Mouse (Mus musculus) midbrain, embryonic 10.5 days (tissue): ENCODE results near the gene Pimreg. TPM values are rescaled to one million over a fixed set of nuclear protein-coding genes. Genes with fewer than 3 reads are reported as not detected.
A peak's percentile ranks its signal among the peaks of the same experiment; 100 is the strongest.

Experiments
- DNase-seq: peaks from one replicate; pipeline ENCODE4 v3.0.0-alpha.2; 2017; ENCODE audit warnings: low spot score
- H3K27ac ChIP-seq: fragments of 300-500 bp; sonication (generic); replicated peaks from 2 replicates; pipeline ENCODE4 v1.5.1; 2016; ENCODE audit warnings: mild to moderate bottlenecking
- H3K27me3 ChIP-seq: fragments of 300-500 bp; sonication (generic); 2 replicates; pipeline ENCODE4 v1.6.1; 2016; ENCODE audit warnings: low read depth, mild to moderate bottlenecking; ENCODE audit not compliant: poor library complexity, severe bottlenecking
- H3K36me3 ChIP-seq: fragments of 300-500 bp; sonication (generic); 2 replicates; pipeline ENCODE4 v1.6.1; 2016; ENCODE audit warnings: mild to moderate bottlenecking, moderate library complexity
- H3K4me1 ChIP-seq: fragments of 300-500 bp; sonication (generic); 2 replicates; pipeline ENCODE4 v1.6.1; 2016
- H3K4me3 ChIP-seq: fragments of 300-500 bp; sonication (generic); 2 replicates; pipeline ENCODE4 v1.5.1; 2016; ENCODE audit warnings: mild to moderate bottlenecking, moderate library complexity
- H3K9me3 ChIP-seq: fragments of 300-500 bp; sonication (generic); replicated peaks from 2 replicates; pipeline ENCODE4 v1.6.1; 2016; ENCODE audit warnings: mild to moderate bottlenecking
- WGBS: fragments of 180-500 bp; shearing (Covaris S2); methylation state at CpG from one replicate; pipeline ENCODE4 v1.1.7; 2016; 5-methylcytosine and 5-hydroxymethylcytosine counted together
- polyA plus RNA-seq: library from polyadenylated mRNA; unstranded; fragments of >200 nt; fragmentation: Nextera tagmentation; extraction: Ambion mirVana; gene quantifications from 2 replicates; pipeline ENCODE4 v1.2.1, GENCODE M21; 2016

The Pimreg gene
- polyA plus RNA-seq, 1 experiment from 2014 or later, result 280 TPM

GRCm38 (mm10) chr11:72016518-72017252 lies 25.1 kb upstream of the Pimreg start:
- Histone ChIP-seq H3K4me3 (no peak overlapping the region), H3K27ac (no peak overlapping the region), H3K36me3 (no peaks in the 10 kb centered on the region), H3K27me3 (0 out of 2 replicates have a peak, but pooled peaks cover 5% of the 10 kb centered on the region), H3K4me1 (peaks cover 18% of the 10 kb centered on the region), H3K9me3 (no peaks in the 10 kb centered on the region)
- DNase-seq, result no peak
- WGBS, result 84% methylated on average over 13 of the region's 13 CpGs

DNA sequence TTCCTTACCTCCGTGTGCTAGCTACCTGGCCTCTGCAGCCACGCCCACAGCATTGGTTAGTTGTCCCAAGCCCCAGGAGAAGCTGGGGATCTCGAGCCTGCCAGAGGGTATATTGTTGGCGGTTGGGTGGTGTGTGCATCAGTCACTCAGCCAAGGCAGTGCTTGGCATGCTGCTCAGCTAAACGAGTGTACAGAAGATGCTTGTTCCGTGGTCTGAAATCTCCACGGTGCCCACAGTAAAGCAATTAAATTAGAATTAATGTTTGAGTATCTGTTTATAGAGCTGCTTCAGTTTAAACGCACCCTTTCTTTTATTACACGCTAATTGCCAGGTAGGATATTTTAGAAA lies 24.6 kb upstream of the Pimreg start:
- no peak overlapping the region for H3K27ac ChIP-seq
- H3K36me3 ChIP-seq, result no peaks in the 10 kb centered on the region
- H3K4me3 ChIP-seq, result no peak overlapping the region
- WGBS, result 85% methylated on average over 9 of the region's 9 CpGs
- no peak for DNase-seq
- 0 out of 2 replicates have a peak, but pooled peaks cover 5% of the 10 kb centered on the region for H3K27me3 ChIP-seq
- no peaks in the 10 kb centered on the region for H3K9me3 ChIP-seq
- H3K4me1 ChIP-seq, result peaks cover 13% of the 10 kb centered on the region

- Histone ChIP-seq H3K27me3 (no peaks in the 10 kb centered on the region; the same call in 1 of the 2 replicates), H3K27ac (no peak overlapping the region), H3K4me3 (no peak overlapping the region), H3K9me3 (no peaks in the 10 kb centered on the region), H3K36me3 (no peaks in the 10 kb centered on the region), H3K4me1 (peaks cover 10% of the 10 kb centered on the region)
- WGBS, result 87% methylated on average over 4 of the region's 4 CpGs
- no peak for DNase-seq
Observed at GRCm38 (mm10) chr11:72021015-72021414, 20.8 kb upstream of the Pimreg start.

- DNase-seq, result no peak
- Histone ChIP-seq H3K27me3 (peaks cover 5% of the 10 kb centered on the region; the same call in 1 of the 2 replicates), H3K27ac (no peak overlapping the region), H3K36me3 (no peaks in the 10 kb centered on the region), H3K9me3 (no peaks in the 10 kb centered on the region), H3K4me3 (no peak overlapping the region), H3K4me1 (peaks cover 10% of the 10 kb centered on the region)
- WGBS, result 93% methylated on average over 6 of the region's 6 CpGs
Observed at GRCm38 (mm10) chr11:72022827-72023226, 19.0 kb upstream of the Pimreg start.

DNA sequence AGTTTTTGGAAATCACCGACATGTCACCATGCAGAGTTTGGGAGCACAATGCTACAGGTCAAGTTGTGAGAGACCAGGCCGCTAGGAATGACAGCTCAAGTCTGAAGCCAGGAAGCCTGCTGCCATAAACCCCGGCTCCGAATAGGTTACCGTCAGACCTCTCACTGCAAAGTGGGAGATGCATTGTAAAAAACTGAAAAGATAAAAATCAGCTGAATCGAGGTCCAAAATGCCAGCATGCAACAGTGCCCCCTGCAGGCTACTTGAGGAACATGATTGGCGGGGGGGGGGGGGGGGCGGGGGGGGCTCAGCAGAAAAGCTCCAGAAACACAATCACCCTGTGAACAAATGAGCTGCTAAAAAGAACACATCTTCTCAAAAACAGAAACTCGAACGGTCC lies 18.3 kb upstream of the Pimreg start:
- no peak overlapping the region for H3K4me3 ChIP-seq
- H3K36me3 ChIP-seq, result no peaks in the 10 kb centered on the region
- no peak for DNase-seq
- H3K4me1 ChIP-seq, result peaks cover 10% of the 10 kb centered on the region
- peaks cover 6% of the 10 kb centered on the region for H3K27me3 ChIP-seq
- no peak overlapping the region for H3K27ac ChIP-seq
- H3K9me3 ChIP-seq, result no peaks in the 10 kb centered on the region
- 51% methylated on average over 10 of the region's 10 CpGs for WGBS

- 28% methylated on average over 5 of the region's 5 CpGs for WGBS
- peak; percentile 69 for DNase-seq
- Histone ChIP-seq H3K9me3 (no peaks in the 10 kb centered on the region), H3K27ac (no peak overlapping the region), H3K4me1 (peaks cover 15% of the 10 kb centered on the region), H3K4me3 (no peak overlapping the region), H3K36me3 (no peaks in the 10 kb centered on the region), H3K27me3 (peaks cover 13% of the 10 kb centered on the region)
Observed at GRCm38 (mm10) chr11:72024193-72024781, 17.5 kb upstream of the Pimreg start.

DNA sequence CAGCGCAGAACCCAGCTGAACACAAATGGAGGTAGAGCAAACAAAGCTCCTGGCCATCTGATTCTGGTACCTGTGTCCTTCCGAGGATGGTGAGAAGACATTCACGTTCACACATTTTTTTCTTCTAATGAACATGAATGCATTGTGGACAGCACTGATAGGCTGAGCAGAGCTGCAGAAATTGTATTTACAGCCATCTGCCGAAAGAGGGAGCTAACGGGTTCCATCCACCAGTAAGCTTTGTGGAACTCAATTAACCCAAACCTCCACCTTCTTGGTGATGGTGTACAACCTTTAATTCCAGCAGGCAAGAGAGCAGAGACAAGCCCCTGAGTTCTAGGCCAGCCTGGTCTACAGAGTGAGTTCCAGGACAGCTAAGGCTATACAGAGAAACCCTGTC lies 16.0 kb upstream of the Pimreg start:
- DNase-seq, result no peak

DNA sequence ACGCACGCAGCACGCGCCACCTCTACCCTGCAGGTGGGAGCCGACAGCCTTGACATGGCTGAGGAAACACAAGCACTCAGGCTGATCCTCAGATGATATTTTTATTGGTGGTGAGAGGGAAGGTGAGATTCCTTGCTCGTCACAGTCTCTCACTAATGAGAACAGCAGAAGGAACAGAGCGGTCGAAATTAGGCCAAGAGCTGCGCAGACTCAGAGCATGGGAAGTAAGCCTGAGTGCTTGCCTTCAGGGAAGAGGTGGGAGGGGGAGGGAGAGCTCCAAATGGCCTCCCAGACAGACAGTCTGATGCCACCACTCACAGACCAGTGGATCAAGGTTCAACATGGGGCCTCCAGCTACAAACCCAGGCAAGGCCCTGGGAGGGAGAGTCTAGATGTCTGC lies 15.3 kb upstream of the Pimreg start:
- DNase-seq, result no peak
- WGBS, result 92% methylated on average over 9 of the region's 9 CpGs

More for the DNA sequence above, 16.0 kb upstream of the Pimreg start:
- no peaks in the 10 kb centered on the region for H3K36me3 ChIP-seq
- no peak overlapping the region for H3K27ac ChIP-seq
- H3K4me1 ChIP-seq, result peaks cover 17% of the 10 kb centered on the region
- WGBS, result 43% methylated on average over 5 of the region's 5 CpGs
- H3K4me3 ChIP-seq, result no peak overlapping the region
- H3K27me3 ChIP-seq, result peaks cover 28% of the 10 kb centered on the region
- H3K9me3 ChIP-seq, result no peaks in the 10 kb centered on the region

DNA sequence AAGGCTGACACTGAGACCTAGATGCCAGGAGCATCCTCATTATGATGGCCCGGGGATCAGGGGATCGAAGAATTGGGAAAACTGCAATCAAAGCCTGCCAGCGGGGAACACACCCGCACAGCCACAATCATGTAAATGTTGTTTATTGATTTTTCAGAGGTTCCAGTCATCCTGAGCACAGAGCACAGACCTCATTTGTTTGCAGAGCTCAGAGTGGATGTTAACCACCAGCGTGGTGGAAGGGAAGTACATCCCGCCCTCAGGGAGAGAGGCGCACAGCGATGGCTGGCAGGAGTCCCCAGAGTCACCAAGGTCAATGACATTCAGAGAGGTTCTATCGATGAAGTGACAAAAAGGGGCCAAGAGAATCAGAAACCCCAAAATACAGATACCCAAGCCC lies 14.0 kb upstream of the Pimreg start:
- H3K4me1 ChIP-seq, result peaks cover 17% of the 10 kb centered on the region
- H3K36me3 ChIP-seq, result no peaks in the 10 kb centered on the region
- no peak overlapping the region for H3K4me3 ChIP-seq
- WGBS, result 85% methylated on average over 9 of the region's 9 CpGs
- no peaks in the 10 kb centered on the region for H3K9me3 ChIP-seq
- DNase-seq, result no peak
- no peak overlapping the region for H3K27ac ChIP-seq
- H3K27me3 ChIP-seq, result peaks cover 28% of the 10 kb centered on the region

More for the DNA sequence above, 15.3 kb upstream of the Pimreg start:
- H3K27me3 ChIP-seq, result peaks cover 28% of the 10 kb centered on the region
- no peak overlapping the region for H3K4me3 ChIP-seq
- H3K4me1 ChIP-seq, result peaks cover 17% of the 10 kb centered on the region
- no peaks in the 10 kb centered on the region for H3K9me3 ChIP-seq
- no peaks in the 10 kb centered on the region for H3K36me3 ChIP-seq
- H3K27ac ChIP-seq, result no peak overlapping the region

GRCm38 (mm10) chr11:72029143-72029542 lies 12.7 kb upstream of the Pimreg start:
- Histone ChIP-seq H3K27ac (no peak overlapping the region), H3K36me3 (no peaks in the 10 kb centered on the region), H3K27me3 (peaks cover 28% of the 10 kb centered on the region), H3K4me3 (no peak overlapping the region), H3K9me3 (no peaks in the 10 kb centered on the region), H3K4me1 (peaks cover 9% of the 10 kb centered on the region)
- 24% methylated on average over 23 of the region's 23 CpGs for WGBS
- peak; percentile 68 for DNase-seq

- no peaks in the 10 kb centered on the region for H3K36me3 ChIP-seq
- no peak overlapping the region for H3K4me3 ChIP-seq
- no peak overlapping the region for H3K27ac ChIP-seq
- 92% methylated on average over 7 of the region's 7 CpGs for WGBS
- DNase-seq, result no peak
- H3K4me1 ChIP-seq, result peaks cover 7% of the 10 kb centered on the region; the same call in 1 of the 2 replicates
- H3K27me3 ChIP-seq, result peaks cover 28% of the 10 kb centered on the region
- H3K9me3 ChIP-seq, result no peaks in the 10 kb centered on the region
Observed at GRCm38 (mm10) chr11:72031353-72031752, 10.5 kb upstream of the Pimreg start.

DNA sequence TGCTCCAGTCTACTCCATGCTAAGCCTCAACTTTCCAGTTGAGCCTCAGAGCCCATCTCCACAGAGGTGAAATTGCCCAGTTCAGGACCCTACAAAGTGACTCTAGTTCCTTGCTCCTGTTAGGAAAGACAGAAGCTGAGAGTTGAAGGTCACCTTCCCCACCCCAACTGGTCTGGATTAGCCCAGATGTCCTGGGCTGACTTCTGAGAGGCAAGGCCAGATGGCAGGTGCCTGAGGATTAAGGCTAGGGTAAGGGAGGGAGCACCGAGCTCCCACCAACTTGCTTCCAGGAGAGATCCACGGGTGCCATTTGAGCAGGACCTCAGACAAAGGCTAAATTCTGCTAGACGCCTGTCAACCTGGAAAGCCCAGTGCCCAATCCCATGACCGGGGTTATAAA lies 9.7 kb upstream of the Pimreg start:
- DNase-seq, result no peak
- H3K4me1 ChIP-seq, result peaks cover 7% of the 10 kb centered on the region; the same call in 1 of the 2 replicates
- 85% methylated on average over 4 of the region's 4 CpGs for WGBS
- H3K36me3 ChIP-seq, result no peaks in the 10 kb centered on the region
- H3K4me3 ChIP-seq, result no peak overlapping the region
- H3K27me3 ChIP-seq, result peaks cover 28% of the 10 kb centered on the region
- H3K27ac ChIP-seq, result no peak overlapping the region
- no peaks in the 10 kb centered on the region for H3K9me3 ChIP-seq

GRCm38 (mm10) chr11:72032589-72032988 lies 9.2 kb upstream of the Pimreg start:
- Histone ChIP-seq H3K4me1 (peaks cover 11% of the 10 kb centered on the region), H3K36me3 (no peaks in the 10 kb centered on the region), H3K4me3 (no peak overlapping the region), H3K27ac (no peak overlapping the region), H3K9me3 (no peaks in the 10 kb centered on the region), H3K27me3 (peaks cover 28% of the 10 kb centered on the region)
- no peak for DNase-seq
- 89% methylated on average over 3 of the region's 3 CpGs for WGBS
